Mouse (Mus musculus) forebrain, embryonic 12.5 days (tissue): ENCODE measurements at regions not wholly inside any gene's neighbourhood (a gene's known extent, or its start where the extent isn't known, plus 50 kb on each side); places are given as distances from the start of the nearest gene placed in this dataset.
A peak's percentile ranks its signal among the peaks of the same experiment; 100 is the strongest.

Experiments
- ATAC-seq: fragments of 200-750 bp; cut with Nextera tagmentation; 2 replicates; pipeline ENCODE4 v1.8.0; 2017; ENCODE audit warnings: moderate TSS enrichment; ENCODE audit not compliant: low FRiP score
- H3K27ac ChIP-seq: fragments of 300-500 bp; sonication (generic); 2 replicates; pipeline ENCODE4 v1.5.1; 2016; ENCODE audit warnings: mild to moderate bottlenecking
- H3K27me3 ChIP-seq: fragments of 300-500 bp; sonication (generic); 2 replicates; pipeline ENCODE4 v1.6.1; 2016; ENCODE audit warnings: mild to moderate bottlenecking
- H3K36me3 ChIP-seq: fragments of 300-500 bp; sonication (generic); replicated peaks from 2 replicates; pipeline ENCODE4 v1.6.1; 2016; ENCODE audit warnings: mild to moderate bottlenecking
- H3K4me1 ChIP-seq: fragments of 300-500 bp; sonication (generic); 2 replicates; pipeline ENCODE4 v1.6.1; 2016
- H3K4me2 ChIP-seq: fragments of 300-500 bp; sonication (generic); 2 replicates; pipeline ENCODE4 v1.6.1; 2016; ENCODE audit warnings: mild to moderate bottlenecking, moderate library complexity
- H3K4me3 ChIP-seq: fragments of 300-500 bp; sonication (generic); replicated peaks from 2 replicates; pipeline ENCODE4 v1.5.1; 2016; ENCODE audit warnings: mild to moderate bottlenecking
- H3K9ac ChIP-seq: fragments of 300-500 bp; sonication (generic); 2 replicates; pipeline ENCODE4 v1.6.1; 2016; ENCODE audit warnings: mild to moderate bottlenecking
- H3K9me3 ChIP-seq: fragments of 300-500 bp; sonication (generic); 2 replicates; pipeline ENCODE4 v1.6.1; 2016
- WGBS: fragments of 180-500 bp; shearing (Covaris S2); methylation state at CpG from one replicate; pipeline ENCODE4 v1.1.7; 2016; 5-methylcytosine and 5-hydroxymethylcytosine counted together

GRCm38 (mm10) chr14:98877956-98878355, 116.2 kb downstream of the Rpl36a-ps1 start:
- Histone ChIP-seq H3K4me3 (no peak overlapping the region), H3K9ac (no peak overlapping the region)
- 84% methylated on average over 3 of the region's 3 CpGs for WGBS

GRCm38 (mm10) chr14:98873446-98873845, 120.7 kb downstream of the Rpl36a-ps1 start:
- WGBS, result 89% methylated on average over 9 of the region's 9 CpGs
- no peak overlapping the region for H3K4me2 ChIP-seq
- H3K9ac ChIP-seq, result no peak overlapping the region
- no peak overlapping the region for H3K4me3 ChIP-seq
- no peak overlapping the region for H3K27ac ChIP-seq
- no peaks in the 10 kb centered on the region for H3K36me3 ChIP-seq
- no peak for ATAC-seq
- H3K27me3 ChIP-seq, result no peaks in the 10 kb centered on the region; the same call in 1 of the 2 replicates
- H3K4me1 ChIP-seq, result no peaks in the 10 kb centered on the region
- H3K9me3 ChIP-seq, result no peaks in the 10 kb centered on the region

More at GRCm38 (mm10) chr14:98877956-98878355, 116.2 kb downstream of the Rpl36a-ps1 start:
- no peak overlapping the region for H3K27ac ChIP-seq
- no peak for ATAC-seq
- H3K4me1 ChIP-seq, result no peaks in the 10 kb centered on the region
- no peaks in the 10 kb centered on the region for H3K36me3 ChIP-seq
- H3K27me3 ChIP-seq, result no peaks in the 10 kb centered on the region
- H3K9me3 ChIP-seq, result no peaks in the 10 kb centered on the region
- no peak overlapping the region for H3K4me2 ChIP-seq

- H3K4me1 ChIP-seq, result no peaks in the 10 kb centered on the region
- H3K4me2 ChIP-seq, result no peak overlapping the region
- no peak for ATAC-seq
- 90% methylated on average over 6 of the region's 6 CpGs for WGBS
- no peaks in the 10 kb centered on the region for H3K9me3 ChIP-seq
- no peaks in the 10 kb centered on the region for H3K36me3 ChIP-seq
- no peaks in the 10 kb centered on the region; the same call in 1 of the 2 replicates for H3K27me3 ChIP-seq
- no peak overlapping the region for H3K27ac ChIP-seq
- no peak overlapping the region for H3K9ac ChIP-seq
- no peak overlapping the region for H3K4me3 ChIP-seq
These were observed 124.2 kb downstream of the Rpl36a-ps1 start for GRCm38 (mm10) chr14:98869888-98870287.

- no peaks in the 10 kb centered on the region for H3K9me3 ChIP-seq
- peaks cover 13% of the 10 kb centered on the region; the same call in 1 of the 2 replicates for H3K27me3 ChIP-seq
- no peak overlapping the region for H3K4me2 ChIP-seq
- ATAC-seq, result no peak
- no peaks in the 10 kb centered on the region for H3K4me1 ChIP-seq
- H3K4me3 ChIP-seq, result no peak overlapping the region
- H3K36me3 ChIP-seq, result no peaks in the 10 kb centered on the region
- no peak overlapping the region for H3K27ac ChIP-seq
- no peak overlapping the region for H3K9ac ChIP-seq
These were observed 127.2 kb downstream of the Rpl36a-ps1 start for GRCm38 (mm10) chr14:98866880-98867279.

GRCm38 (mm10) chr14:98864001-98864400, 130.1 kb downstream of the Rpl36a-ps1 start:
- H3K36me3 ChIP-seq, result no peaks in the 10 kb centered on the region
- H3K4me1 ChIP-seq, result no peaks in the 10 kb centered on the region
- peaks cover 17% of the 10 kb centered on the region for H3K27me3 ChIP-seq
- no peak for ATAC-seq
- H3K4me2 ChIP-seq, result no peak overlapping the region
- no peak overlapping the region for H3K4me3 ChIP-seq
- no peak overlapping the region for H3K27ac ChIP-seq
- H3K9ac ChIP-seq, result no peak overlapping the region
- WGBS, result 92% methylated on average over 6 of the region's 6 CpGs
- no peaks in the 10 kb centered on the region for H3K9me3 ChIP-seq

- H3K36me3 ChIP-seq, result no peaks in the 10 kb centered on the region
These were observed 130.5 kb downstream of the Rpl36a-ps1 start for GRCm38 (mm10) chr14:98863598-98863997.

GRCm38 (mm10) chr14:98862095-98862735, 131.9 kb downstream of the Rpl36a-ps1 start:
- H3K4me1 ChIP-seq, result no peaks in the 10 kb centered on the region
- H3K4me2 ChIP-seq, result no peak overlapping the region
- H3K27ac ChIP-seq, result no peak overlapping the region
- H3K36me3 ChIP-seq, result no peaks in the 10 kb centered on the region
- no peak overlapping the region for H3K9ac ChIP-seq
- H3K9me3 ChIP-seq, result no peaks in the 10 kb centered on the region
- H3K4me3 ChIP-seq, result no peak overlapping the region
- peaks cover 28% of the 10 kb centered on the region for H3K27me3 ChIP-seq
- ATAC-seq, result no peak
- WGBS, result 38% methylated on average over 5 of the region's 5 CpGs

More at GRCm38 (mm10) chr14:98863598-98863997, 130.5 kb downstream of the Rpl36a-ps1 start:
- Histone ChIP-seq H3K27me3 (peaks cover 18% of the 10 kb centered on the region), H3K4me1 (no peaks in the 10 kb centered on the region), H3K27ac (no peak overlapping the region), H3K9ac (no peak overlapping the region), H3K9me3 (no peaks in the 10 kb centered on the region), H3K4me2 (no peak overlapping the region), H3K4me3 (no peak overlapping the region)
- 88% methylated on average over 11 of the region's 11 CpGs for WGBS
- no peak for ATAC-seq

- Histone ChIP-seq H3K27ac (no peak overlapping the region), H3K27me3 (peaks cover 22% of the 10 kb centered on the region)
These were observed 135.3 kb downstream of the Rpl36a-ps1 start for GRCm38 (mm10) chr14:98858801-98859200.

GRCm38 (mm10) chr14:98848500-98848899, 145.6 kb downstream of the Rpl36a-ps1 start:
- Histone ChIP-seq H3K27ac (no peak overlapping the region), H3K4me2 (no peak overlapping the region), H3K9me3 (no peaks in the 10 kb centered on the region), H3K4me3 (no peak overlapping the region), H3K9ac (no peak overlapping the region), H3K27me3 (no peaks in the 10 kb centered on the region), H3K36me3 (no peaks in the 10 kb centered on the region), H3K4me1 (peaks cover 7% of the 10 kb centered on the region; the same call in 1 of the 2 replicates)
- ATAC-seq, result peak; percentile 49; the same call in 1 of the 2 replicates
- 62% methylated on average over 1 of the region's 1 CpGs for WGBS

More at GRCm38 (mm10) chr14:98858801-98859200, 135.3 kb downstream of the Rpl36a-ps1 start:
- no peaks in the 10 kb centered on the region for H3K36me3 ChIP-seq
- H3K9me3 ChIP-seq, result no peaks in the 10 kb centered on the region
- no peak overlapping the region for H3K9ac ChIP-seq
- no peaks in the 10 kb centered on the region for H3K4me1 ChIP-seq
- H3K4me2 ChIP-seq, result no peak overlapping the region
- no peak overlapping the region for H3K4me3 ChIP-seq
- no peak for ATAC-seq
- 82% methylated on average over 7 of the region's 7 CpGs for WGBS

- no peaks in the 10 kb centered on the region for H3K9me3 ChIP-seq
- no peaks in the 10 kb centered on the region for H3K4me1 ChIP-seq
- no peaks in the 10 kb centered on the region for H3K27me3 ChIP-seq
- H3K4me2 ChIP-seq, result no peak overlapping the region
- 82% methylated on average over 2 of the region's 2 CpGs for WGBS
- H3K9ac ChIP-seq, result no peak overlapping the region
- H3K27ac ChIP-seq, result no peak overlapping the region
- no peak for ATAC-seq
- no peak overlapping the region for H3K4me3 ChIP-seq
- no peaks in the 10 kb centered on the region for H3K36me3 ChIP-seq
These were observed 149.9 kb downstream of the Rpl36a-ps1 start for GRCm38 (mm10) chr14:98844221-98844620.

- no peaks in the 10 kb centered on the region for H3K36me3 ChIP-seq
- WGBS, result 72% methylated on average over 5 of the region's 5 CpGs
- peaks cover 17% of the 10 kb centered on the region for H3K4me1 ChIP-seq
- H3K9ac ChIP-seq, result no peak overlapping the region
- no peak overlapping the region for H3K4me2 ChIP-seq
- no peak overlapping the region for H3K27ac ChIP-seq
- peaks cover 4% of the 10 kb centered on the region; the same call in 1 of the 2 replicates for H3K27me3 ChIP-seq
- H3K9me3 ChIP-seq, result no peaks in the 10 kb centered on the region
- no peak for ATAC-seq
- no peak overlapping the region for H3K4me3 ChIP-seq
These were observed 159.8 kb downstream of the Rpl36a-ps1 start for GRCm38 (mm10) chr14:98834316-98834715.

GRCm38 (mm10) chr14:98833230-98833999, 160.7 kb downstream of the Rpl36a-ps1 start:
- peaks cover 4% of the 10 kb centered on the region; the same call in 1 of the 2 replicates for H3K27me3 ChIP-seq
- WGBS, result 54% methylated on average over 13 of the region's 13 CpGs
- no peak overlapping the region for H3K9ac ChIP-seq

More at GRCm38 (mm10) chr14:98833230-98833999, 160.7 kb downstream of the Rpl36a-ps1 start:
- H3K9me3 ChIP-seq, result no peaks in the 10 kb centered on the region
- H3K36me3 ChIP-seq, result no peaks in the 10 kb centered on the region
- H3K4me2 ChIP-seq, result no peak overlapping the region
- H3K4me3 ChIP-seq, result no peak overlapping the region
- peak; percentile 77; the same call in 1 of the 2 replicates for ATAC-seq
- H3K4me1 ChIP-seq, result peaks cover 17% of the 10 kb centered on the region
- H3K27ac ChIP-seq, result no peak overlapping the region
